Mouse (Mus musculus) C3H10T1/2 (cell line): ENCODE data around the gene Hba-x. TPM values are rescaled to one million over a fixed set of nuclear protein-coding genes. Genes with fewer than 3 reads are reported as not detected.

Experiments
- polyA plus RNA-seq, 2 experiments: library from polyadenylated mRNA; unstranded; fragments of >200 nt; fragmentation: generic; extraction: Trizol; gene quantifications; one replicate each; pipeline ENCODE4 v1.2.1; 2012; ENCODE audit warnings: missing spikeins in 2 of 2

The Hba-x gene
- polyA plus RNA-seq, result not detected

DNA sequence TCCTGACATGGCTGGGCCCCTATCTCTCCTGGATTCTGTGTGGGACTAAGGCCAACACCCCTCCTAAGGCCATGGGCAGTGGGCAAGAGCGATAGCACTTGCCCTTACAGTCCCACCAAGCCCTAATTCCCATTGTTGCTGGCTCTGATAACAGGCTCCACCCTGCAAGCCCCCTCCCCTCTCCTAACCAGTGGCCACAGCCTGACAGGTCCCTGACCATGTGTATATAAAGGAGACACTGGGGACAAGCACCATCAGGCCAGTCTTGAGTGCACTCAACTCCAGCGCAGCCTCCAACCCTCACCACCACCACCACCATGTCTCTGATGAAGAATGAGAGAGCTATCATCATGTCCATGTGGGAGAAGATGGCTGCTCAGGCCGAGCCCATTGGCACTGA is at the start of gene Hba-x:
TSS of gene Hba-x (plus strand) at position 54 of the 400 bp plus-strand sequence.

DNA sequence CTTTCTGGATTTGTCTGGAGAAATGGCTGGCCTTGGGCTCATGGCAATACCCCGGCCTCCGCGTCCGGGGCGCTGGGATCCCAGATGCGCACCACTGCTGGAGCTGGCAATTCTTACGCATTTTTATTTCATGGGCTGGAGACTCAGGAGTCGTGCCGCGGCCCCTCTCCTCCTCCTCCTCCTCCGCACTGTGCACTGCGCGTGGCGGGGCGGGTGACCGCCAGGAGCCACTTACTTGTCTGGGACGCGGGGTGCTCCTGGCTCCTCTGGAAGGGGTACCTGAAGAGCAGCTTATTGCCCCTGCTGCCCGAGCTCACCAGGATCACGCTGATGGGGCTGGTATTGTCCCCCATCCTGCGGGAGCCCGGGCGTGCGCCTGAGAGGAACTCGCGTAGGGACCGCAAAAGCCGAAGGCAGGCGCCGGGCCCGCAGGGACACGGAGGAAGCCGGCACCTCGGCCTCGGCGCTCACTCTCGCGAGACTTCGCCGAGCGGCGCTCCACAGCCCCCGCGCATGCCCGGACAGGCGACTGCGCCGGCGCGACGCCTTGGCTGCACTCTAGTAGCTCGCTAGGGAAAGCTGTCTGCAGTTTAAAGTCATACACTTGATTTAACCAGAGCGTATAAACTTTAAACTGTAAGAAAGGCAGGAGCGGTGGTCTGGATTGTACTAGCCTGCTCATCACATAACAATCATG is 8.9 kb upstream of the Hba-x start, which contains the start of gene Nprl3:
TSS of gene Nprl3 (minus strand) at position 520 of the 697 bp plus-strand sequence.

DNA sequence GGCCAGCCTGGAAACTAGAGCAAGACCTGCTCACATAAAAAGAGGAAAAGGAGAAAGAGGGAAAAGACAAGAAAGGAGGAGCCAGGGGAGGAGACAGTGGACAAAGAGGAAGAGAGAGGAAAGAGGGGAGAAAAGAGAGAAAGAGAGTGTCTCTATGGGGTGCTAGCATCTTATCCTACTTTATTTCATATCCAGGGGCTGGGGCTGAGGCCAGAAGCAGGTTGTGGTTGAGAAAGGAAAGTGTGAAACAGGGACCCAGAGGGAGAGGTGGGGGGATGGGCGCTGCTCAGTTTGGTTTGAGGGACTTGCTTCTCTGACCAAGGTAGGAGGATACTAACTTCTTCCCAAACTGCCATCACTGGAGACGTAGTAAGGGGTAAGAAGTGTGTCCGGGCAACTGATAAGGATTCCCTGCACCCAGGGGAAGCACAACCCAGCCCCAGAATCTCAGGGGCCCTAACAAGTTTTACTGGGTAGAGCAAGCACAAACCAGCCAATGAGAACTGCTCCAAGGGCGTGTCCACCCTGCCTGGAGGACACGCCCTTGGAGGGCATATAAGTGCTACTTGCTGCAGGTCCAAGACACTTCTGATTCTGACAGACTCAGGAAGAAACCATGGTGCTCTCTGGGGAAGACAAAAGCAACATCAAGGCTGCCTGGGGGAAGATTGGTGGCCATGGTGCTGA is 7.0 kb downstream of the Hba-x start, which contains the start of gene Hba-a1:
TSS of gene Hba-a1 (plus strand) at position 421 of the 687 bp plus-strand sequence.

DNA sequence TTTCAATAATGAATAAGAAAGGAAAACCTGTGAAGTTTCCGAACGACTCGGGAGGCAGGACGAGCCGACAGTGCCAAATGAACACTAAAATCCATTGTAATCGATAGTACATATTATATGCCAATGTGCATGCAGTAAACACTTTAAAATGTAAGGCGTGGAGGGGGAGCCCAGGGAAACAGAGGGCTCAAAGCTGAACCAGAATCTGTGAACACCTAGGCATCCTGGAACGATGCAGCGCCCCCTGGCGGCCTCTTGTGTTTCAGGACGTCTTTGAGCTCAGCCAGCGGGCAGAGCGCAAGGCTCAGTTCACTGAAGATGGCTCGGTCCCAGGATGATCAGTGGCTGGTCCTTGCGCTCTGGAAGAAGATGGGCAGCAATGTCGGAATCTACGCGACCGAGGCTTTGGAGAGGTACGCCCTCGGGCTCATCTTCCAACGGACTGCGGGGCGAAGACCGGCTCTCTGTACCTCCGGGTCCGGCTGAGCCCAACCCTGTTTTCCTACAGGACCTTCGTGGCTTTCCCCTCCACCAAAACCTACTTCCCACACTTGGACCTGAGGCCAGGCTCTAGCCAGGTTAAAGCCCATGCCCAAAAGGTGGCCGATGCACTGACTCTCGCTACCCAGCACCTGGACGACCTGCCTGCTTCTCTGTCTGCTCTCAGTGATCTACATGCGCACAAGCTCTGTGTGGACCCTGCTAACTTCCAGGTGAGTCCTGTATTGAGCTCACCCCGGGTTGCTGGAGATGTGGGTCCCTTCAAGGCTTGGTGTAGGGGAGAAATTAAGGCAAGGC is 10.7 kb downstream of the Hba-x start, which contains the start of gene Hbq1b:
TSS of gene Hbq1b (plus strand) at position 271 of the 798 bp plus-strand sequence.

DNA sequence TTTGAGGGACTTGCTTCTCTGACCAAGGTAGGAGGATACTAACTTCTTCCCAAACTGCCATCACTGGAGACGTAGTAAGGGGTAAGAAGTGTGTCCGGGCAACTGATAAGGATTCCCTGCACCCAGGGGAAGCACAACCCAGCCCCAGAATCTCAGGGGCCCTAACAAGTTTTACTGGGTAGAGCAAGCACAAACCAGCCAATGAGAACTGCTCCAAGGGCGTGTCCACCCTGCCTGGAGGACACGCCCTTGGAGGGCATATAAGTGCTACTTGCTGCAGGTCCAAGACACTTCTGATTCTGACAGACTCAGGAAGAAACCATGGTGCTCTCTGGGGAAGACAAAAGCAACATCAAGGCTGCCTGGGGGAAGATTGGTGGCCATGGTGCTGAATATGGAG is 20.0 kb downstream of the Hba-x start, which contains the start of gene Hba-a2:
TSS of gene Hba-a2 (plus strand) at position 287 of the 400 bp plus-strand sequence.

DNA sequence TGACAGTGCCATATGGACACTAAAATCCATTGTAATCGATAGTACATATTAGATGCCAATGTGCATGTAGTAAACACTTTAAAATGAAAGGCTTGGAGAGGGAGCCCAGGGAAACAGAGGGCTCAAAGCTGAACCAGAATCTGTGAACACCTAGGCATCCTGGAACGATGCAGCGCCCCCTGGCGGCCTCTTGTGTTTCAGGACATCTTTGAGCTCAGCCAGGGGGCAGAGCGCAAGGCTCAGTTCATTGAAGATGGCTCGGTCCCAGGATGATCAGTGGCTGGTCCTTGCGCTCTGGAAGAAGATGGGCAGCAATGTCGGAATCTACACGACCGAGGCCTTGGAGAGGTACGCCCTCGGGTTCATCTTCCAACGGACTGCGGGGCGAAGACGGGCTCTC is 23.7 kb downstream of the Hba-x start, which contains the start of gene Hbq1a:
TSS of gene Hbq1a (plus strand) at position 205 of the 400 bp plus-strand sequence.

Other genes with a start within 250 kb of the Hba-x start
- gene Il9r, start 76.1 kb upstream of the Hba-x start, polyA plus RNA-seq, result under 1 TPM; 0.02 to 0.06 TPM
- gene Snrnp25, start 71.0 kb upstream of the Hba-x start, polyA plus RNA-seq, result 100 to 1,000 TPM in 1 of 2 experiments, 10 to 100 TPM in 1; 76.3 to 132 TPM
- gene Rhbdf1, start 54.1 kb upstream of the Hba-x start, polyA plus RNA-seq, result 10 to 100 TPM; 30.1 to 67.3 TPM
- 10 to 100 TPM; 17.6 to 32.0 TPM for gene Mpg, start 49.9 kb upstream of the Hba-x start, polyA plus RNA-seq
- gene Nprl3, start 8.7 kb upstream of the Hba-x start, polyA plus RNA-seq, result 10 to 100 TPM; 15.6 to 35.0 TPM
- gene Hba-a1, start 7.1 kb downstream of the Hba-x start, polyA plus RNA-seq, result 1 to 10 TPM in 1 of 2 experiments, under 1 TPM in 1; 0.85 to 5.6 TPM
- gene Hbq1b, start 10.6 kb downstream of the Hba-x start, polyA plus RNA-seq, result not detected
- gene Hba-a2, start 20.1 kb downstream of the Hba-x start, polyA plus RNA-seq, result under 1 TPM in 1 of 2 experiments, not detected in 1; 0.39 TPM
- not detected for gene Hbq1a, start 23.7 kb downstream of the Hba-x start, polyA plus RNA-seq
- 10 to 100 TPM in 1 of 2 experiments, 1 to 10 TPM in 1; 9.7 to 47.5 TPM for gene Sh3pxd2b, start 71.4 kb downstream of the Hba-x start, polyA plus RNA-seq
- 10 to 100 TPM in 1 of 2 experiments, 1 to 10 TPM in 1; 2.9 to 26.7 TPM for gene Ubtd2, start 179.0 kb downstream of the Hba-x start, polyA plus RNA-seq